Mouse (Mus musculus) testis, postnatal 10 days (tissue): ENCODE data around the gene Bahcc1.

Source experiments
- DNase-seq: peaks from one replicate; pipeline ENCODE4 v3.0.0; 2021; ENCODE audit warnings: low spot score

Gene Bahcc1

GRCm38 (mm10) chr11:120242726-120243530 lies 10.2 kb downstream of the Bahcc1 start:
- no peak for DNase-seq

GRCm38 (mm10) chr11:120243531-120243820 lies 10.7 kb downstream of the Bahcc1 start:
- DNase-seq, result no peak

GRCm38 (mm10) chr11:120248160-120248793 lies 15.5 kb downstream of the Bahcc1 start:
- DNase-seq, result no peak

- no peak for DNase-seq
Observed at GRCm38 (mm10) chr11:120248899-120249298, 16.2 kb downstream of the Bahcc1 start.

GRCm38 (mm10) chr11:120250991-120251949 lies 18.5 kb downstream of the Bahcc1 start:
- DNase-seq, result no peak

GRCm38 (mm10) chr11:120251950-120252308 lies 19.2 kb downstream of the Bahcc1 start:
- DNase-seq, result no peak

- DNase-seq, result no peak
Observed at GRCm38 (mm10) chr11:120252398-120252797, 19.7 kb downstream of the Bahcc1 start.

GRCm38 (mm10) chr11:120252843-120253645 lies 20.3 kb downstream of the Bahcc1 start:
- DNase-seq, result no peak

- no peak for DNase-seq
Observed at GRCm38 (mm10) chr11:120253646-120254315, 21.0 kb downstream of the Bahcc1 start.

GRCm38 (mm10) chr11:120254420-120254819 lies 21.7 kb downstream of the Bahcc1 start:
- no peak for DNase-seq

GRCm38 (mm10) chr11:120255038-120255437 lies 22.3 kb downstream of the Bahcc1 start:
- DNase-seq, result peak; percentile 83

GRCm38 (mm10) chr11:120255499-120255898 lies 22.8 kb downstream of the Bahcc1 start:
- DNase-seq, result no peak

GRCm38 (mm10) chr11:120256108-120256507 lies 23.4 kb downstream of the Bahcc1 start:
- no peak for DNase-seq

- DNase-seq, result no peak
Observed at GRCm38 (mm10) chr11:120256543-120256942, 23.8 kb downstream of the Bahcc1 start.

GRCm38 (mm10) chr11:120256981-120257820 lies 24.5 kb downstream of the Bahcc1 start:
- no peak for DNase-seq

GRCm38 (mm10) chr11:120257911-120258310 lies 25.2 kb downstream of the Bahcc1 start:
- no peak for DNase-seq

GRCm38 (mm10) chr11:120258896-120259689 lies 26.3 kb downstream of the Bahcc1 start:
- DNase-seq, result no peak

- DNase-seq, result no peak
Observed at GRCm38 (mm10) chr11:120259792-120260768, 27.3 kb downstream of the Bahcc1 start.
